Mouse (Mus musculus): ENCODE data around the gene Cux2.

The Cux2 gene

DNA sequence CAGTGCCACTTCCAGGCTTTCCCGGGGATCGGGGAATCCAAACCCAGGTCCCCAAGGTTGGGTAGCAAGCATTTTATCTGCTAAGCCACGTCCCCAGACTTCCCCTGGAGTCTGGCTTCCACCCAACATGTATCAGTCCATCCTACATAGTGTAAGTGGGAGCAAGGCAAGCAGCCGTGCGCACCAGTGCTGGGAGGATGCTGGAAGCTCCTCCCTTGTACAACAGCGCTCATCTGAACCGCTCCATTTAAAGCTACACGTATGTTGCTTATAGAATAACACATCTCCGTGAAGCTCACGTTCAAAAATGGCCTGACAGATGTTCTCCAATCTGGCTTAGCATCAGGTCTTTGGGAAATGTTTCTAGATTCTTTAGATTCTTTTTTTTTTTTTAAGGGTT lies 86.9 kb downstream of the Cux2 start:
- DNase-seq (ENCODE audit: low spot score), result no peak

DNA sequence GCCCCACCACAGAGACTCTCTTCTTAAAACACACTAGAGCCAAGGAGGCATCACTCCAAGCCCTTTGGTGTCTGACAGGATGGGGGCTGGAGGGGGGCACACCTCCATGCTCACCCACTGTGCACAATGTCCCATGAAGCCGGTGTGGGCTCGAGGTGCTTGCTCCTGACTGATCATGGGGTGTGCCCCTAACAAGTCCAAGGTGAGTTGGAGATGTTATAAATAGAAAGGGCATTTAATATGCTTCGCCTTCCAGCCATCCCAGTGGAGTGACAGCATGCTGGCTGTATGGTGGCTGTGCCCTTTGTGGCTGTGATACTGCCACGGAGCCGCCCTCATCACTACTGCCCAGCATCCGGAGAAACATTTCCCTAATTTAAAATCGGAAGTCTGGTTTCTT lies 87.5 kb downstream of the Cux2 start:
- no peak for DNase-seq (ENCODE audit: low spot score)

DNA sequence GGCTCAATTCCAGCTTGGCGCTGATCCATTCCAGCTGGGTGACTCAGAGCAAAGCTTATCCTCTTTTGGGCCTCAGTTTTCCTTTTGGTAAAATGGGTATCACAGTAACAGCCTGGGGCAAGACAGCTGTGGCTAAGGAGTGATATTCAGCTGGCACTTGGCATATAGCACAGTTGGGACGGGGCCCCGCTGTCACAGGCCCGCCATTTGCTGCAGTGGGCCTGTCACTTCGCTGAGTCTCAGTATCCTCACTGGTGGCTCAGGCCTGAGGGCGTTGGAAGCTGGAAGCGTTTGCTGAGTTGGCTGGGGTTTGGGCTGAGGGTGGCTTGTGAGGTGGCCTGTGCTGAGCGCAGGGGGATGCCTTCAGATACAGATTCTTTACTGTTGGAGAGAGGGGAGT lies 88.6 kb downstream of the Cux2 start:
- no peak for DNase-seq (ENCODE audit: low spot score)

DNA sequence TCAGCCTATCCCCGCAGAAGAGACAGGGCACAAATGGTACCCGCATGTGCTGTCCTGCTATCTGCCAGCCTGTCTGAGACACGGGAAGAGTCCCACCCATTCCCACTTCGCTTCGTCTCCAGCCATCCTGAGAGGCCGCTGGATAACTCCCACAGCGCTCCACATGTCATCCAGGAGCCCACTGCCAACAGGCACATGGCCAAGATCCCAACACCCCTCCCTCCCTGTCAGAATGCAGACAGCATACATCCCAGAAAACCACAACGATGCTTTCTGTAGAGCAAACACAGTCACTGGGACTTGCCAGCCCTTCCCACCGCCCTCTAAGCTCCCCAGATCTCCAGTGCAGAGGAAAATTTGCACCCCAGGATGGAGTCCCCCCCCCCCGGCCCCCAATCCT lies 90.2 kb downstream of the Cux2 start:
- DNase-seq (ENCODE audit: low spot score), result no peak

DNA sequence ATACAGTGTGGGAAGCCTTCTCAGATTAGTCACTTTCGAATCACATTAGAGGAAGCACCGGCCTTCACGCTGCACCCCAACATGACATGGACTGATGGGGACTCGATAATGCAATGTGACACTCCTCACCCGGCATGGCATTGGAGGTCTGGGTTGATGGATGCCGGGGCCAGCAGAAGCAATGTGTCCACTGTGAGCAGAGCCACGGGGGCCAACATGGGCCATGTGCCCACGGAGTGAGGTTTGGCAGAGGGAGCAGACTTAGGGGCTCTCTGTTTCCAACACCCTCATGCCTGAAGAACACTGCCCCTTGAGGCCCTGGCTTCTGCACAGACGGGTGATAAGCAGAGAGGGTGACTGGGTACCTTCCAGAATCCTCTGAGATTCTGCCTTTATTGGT lies 91.4 kb downstream of the Cux2 start:
- no peak for DNase-seq (ENCODE audit: low spot score)

DNA sequence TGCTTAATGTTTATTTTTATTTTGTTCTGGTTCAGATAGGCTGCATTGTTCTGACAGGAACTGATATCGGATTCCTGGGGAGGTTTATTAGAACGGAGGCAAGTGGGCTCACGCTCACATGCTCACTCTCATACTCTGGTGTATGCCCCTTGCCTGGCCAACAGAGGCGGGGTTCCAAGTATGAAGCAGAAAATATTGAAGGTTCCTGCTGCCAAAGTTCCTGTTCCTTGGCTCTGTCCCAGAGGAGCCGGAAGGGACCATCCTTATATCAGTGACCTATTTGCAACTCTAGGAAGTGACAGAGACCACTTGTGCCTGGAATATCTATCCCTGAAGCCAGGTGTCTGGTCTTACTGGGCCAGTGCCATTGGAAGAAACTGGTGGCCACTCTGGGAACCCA lies 94.1 kb downstream of the Cux2 start:
- no peak for DNase-seq (ENCODE audit: low spot score)

DNA sequence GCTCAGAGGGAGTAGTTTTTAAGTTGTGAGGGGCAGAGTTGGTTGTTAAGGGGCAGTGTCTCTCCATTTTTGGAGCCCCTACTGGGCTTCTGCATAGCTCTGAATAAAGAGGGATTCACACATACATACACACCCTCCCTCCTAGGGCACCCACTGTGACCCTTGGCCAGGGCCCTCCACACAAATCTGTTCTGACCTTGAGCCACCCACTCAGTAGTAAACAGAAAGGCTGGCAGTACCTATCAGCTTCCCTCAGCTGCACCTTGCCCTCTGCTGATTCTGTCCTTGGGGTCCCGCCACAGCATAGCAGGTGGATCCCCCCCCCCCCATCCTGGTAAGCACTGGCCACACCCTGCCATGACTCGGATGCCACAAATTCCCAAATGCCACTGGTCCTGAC lies 99.7 kb downstream of the Cux2 start:
- no peak for DNase-seq (ENCODE audit: low spot score)

DNA sequence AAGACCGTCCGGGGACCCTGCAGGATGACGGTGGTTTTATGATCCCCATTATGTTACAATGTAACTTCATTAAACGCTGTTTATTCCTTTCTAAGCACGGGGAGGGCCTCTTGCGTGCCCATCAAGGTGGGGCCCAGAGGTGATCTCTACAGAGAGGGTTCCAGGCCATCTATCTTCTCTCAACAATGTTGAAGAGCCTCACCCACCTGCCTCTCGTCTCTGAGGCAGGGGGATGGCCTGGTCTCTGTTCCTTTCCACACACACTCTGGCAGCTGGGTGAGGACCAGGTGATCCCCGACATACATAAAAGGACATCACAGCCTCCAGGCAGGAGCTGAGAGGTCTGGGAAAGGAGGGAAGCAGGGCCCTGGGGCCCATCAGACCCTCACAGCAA lies 100.9 kb downstream of the Cux2 start:
- DNase-seq (ENCODE audit: low spot score), result no peak

DNA sequence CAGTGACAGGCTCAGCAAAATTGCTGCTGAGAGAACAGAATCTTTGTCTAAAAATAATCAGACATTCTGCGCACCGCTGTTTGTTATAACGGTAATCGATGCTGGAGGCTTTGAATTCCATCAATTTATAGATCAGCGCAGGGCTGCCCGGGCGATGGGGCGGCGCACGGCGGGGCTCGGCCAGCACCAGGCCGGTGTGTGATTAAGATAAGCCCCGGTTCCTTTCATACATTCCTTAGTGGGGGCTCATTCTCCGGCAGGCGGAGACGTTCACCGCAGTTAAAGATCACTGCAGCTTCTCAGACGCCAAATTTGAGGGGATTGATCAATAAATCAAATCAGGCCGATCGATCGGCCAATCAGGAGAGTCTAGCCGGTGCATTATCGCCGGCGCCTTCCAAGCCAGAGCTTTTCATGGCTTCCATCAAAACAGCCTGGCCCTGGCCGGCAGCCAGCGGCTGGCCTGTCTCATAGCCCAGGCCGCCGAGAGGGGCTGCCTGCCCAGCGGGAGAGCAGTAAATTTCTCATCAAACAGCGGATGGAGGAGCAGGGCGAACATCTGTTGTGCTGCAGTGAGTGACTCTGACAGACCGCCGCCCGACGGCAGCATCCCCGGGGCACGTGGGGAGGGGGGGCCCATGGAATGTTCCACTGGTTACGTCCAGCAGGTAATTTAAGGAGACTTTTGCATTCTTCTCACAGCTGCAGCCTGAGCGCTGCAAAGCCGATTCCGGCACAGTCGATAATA lies 101.4 kb downstream of the Cux2 start:
- peak; percentile 41 for DNase-seq (ENCODE audit: low spot score)

DNA sequence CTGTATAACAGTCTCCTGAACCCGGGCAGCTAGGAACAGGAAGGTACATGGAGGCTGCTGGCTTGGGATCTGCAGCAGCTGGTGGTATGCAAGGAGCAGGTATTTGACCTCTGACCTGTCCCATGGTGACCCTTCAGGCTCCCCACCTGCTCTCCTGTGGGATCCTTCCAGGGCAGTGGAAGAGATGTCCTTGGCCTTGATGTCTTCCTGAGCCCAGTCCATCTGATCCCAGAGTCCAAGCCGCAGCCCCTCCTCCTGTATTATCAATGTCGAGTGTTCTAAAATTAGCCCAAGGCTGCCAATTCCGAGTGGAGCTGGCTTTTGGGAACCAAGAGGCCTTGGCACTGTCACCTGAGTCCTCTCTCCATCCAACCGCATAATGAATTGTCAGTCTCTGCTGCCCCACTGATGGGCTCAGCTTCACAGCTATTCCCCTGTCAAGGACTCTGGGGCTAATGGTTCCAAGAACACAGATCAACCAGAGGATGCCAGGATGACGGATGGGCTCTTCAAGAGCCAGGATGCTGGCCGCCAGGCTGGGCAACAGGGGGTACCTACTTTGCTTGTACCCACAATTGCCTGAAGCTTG lies 103.2 kb downstream of the Cux2 start:
- no peak for DNase-seq (ENCODE audit: low spot score)

DNA sequence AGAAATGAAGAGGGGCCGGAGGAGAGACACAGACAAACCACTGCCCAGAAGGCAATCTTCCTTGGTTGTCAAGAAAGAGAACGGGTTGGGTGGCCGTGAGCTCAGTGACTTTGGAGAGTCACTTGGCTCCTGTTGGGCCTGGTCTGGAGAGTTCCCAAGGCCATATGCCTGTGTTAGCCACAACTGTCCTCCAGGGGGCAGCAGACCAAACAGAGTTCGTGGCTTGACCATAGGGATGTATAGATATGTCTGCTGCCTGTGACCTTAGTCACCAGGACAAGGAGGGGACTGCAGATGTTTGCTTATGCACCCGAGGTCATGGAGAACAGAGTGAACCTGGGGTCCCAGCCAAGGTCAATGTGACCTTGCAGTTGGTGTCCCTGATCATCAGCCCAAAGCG lies 104.1 kb downstream of the Cux2 start:
- peak; percentile 59 for DNase-seq (ENCODE audit: low spot score)

DNA sequence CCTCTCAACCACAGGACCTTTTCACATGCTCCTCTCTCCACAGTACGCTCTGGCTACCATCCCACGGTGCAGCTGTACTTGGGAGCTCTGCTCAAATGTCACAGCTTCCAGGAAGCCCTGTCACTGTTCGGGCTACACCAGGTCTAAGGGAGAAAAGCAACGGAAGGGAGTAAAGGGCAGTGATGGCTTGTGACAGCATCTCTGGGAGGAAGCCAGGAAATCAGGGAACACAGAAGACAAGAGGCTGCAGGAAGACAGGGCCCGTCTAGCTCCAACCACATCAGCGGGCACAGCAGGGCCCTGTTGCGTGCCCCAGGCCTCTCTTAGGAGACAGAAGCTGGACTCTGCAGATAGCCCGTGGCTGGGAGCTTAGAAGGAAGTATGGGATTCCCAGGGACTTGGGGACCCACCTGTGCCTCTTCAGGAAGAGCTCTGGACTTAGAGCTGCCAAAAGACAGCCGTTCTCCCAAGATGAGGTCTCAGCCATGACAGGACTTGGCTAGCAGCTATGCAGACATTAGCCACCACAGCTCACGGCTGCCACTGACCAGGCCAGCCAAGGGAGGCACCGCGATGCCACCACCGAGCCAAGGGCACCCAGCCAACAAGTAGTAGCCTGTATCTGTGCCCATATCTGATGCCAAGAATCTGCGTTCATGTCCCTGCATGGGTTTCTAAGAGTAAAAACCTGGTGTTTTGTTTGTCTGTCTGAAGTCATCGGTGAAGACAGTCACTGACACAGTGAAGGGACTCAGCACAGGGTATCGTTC lies 105.7 kb downstream of the Cux2 start:
- no peak for DNase-seq (ENCODE audit: low spot score)

DNA sequence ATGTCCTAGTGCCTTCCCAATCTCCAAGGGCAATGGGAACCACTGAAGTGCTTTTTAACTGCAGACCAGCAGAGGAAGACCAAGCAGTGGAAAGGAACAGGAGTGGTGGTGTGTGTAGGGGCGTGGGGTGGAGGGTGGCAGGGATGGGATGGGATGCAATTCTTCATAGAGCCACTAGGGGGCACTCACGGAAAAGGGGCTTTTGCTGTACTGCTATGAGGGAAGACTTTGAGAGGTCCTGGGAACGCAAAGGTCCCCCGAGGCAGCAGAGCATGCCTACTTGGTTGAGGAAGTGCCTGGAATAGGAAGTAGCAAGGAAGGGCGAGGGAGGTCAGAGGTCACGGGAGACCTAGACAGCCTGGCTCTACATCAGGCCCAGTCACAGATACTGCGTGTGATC lies 106.4 kb downstream of the Cux2 start:
- no peak for DNase-seq (ENCODE audit: low spot score)

DNA sequence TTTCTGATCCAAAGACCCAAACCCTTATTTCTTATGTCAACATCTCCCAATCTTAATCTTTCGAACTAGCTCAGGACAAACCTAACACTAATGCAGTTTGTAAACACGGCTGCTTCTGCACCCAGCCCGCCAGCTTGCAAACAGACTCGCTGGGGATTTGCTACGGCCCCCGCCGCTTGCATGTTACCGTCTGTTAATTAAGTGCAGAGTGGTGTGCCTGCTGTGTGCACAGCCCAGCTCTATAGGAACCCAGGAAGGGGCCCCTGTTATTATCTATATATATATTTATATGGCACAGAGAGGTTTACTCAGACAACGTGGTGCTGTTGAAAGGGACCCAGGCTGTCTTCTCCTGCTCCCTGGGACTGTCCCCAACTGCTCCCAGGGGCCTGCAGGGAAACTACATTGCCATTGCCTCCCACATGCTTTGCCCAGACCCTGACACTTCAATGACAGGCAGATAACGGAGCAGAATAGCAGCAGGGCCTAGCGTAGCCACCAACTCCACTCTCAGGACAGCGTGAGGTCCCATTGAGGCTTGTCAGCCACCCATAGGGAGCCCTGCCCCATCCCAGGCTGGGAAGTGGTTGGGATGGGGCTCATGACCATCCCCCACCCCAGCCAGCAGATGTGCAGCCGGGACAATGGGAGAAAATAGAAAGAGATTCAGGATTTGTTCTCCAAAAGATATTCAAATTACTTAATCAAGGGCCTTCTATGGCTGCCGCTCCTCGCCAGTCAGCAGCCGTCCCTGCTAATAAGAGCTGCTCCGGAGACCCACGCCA lies 111.6 kb downstream of the Cux2 start:
- no peak for DNase-seq (ENCODE audit: low spot score)

DNA sequence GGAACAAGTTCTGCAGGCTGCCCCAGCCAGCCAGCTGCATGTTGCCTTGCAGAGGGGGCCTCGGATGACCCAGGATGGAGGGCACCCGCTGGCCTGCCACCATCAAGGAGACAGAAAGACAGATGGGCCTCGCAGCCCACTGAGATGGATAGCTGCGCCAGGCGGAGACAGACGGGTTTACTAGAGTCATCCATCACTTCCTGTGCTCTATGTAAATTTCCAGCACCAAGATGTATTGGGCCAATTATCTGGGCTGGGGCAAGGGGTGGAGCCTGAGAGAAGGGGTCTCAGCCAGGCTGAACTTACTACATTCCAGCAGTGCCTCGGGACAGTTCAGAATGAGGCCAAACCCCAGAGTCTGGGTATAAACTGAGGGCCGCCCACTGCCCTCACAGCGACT lies 119.6 kb downstream of the Cux2 start:
- no peak for DNase-seq (ENCODE audit: low spot score)

DNA sequence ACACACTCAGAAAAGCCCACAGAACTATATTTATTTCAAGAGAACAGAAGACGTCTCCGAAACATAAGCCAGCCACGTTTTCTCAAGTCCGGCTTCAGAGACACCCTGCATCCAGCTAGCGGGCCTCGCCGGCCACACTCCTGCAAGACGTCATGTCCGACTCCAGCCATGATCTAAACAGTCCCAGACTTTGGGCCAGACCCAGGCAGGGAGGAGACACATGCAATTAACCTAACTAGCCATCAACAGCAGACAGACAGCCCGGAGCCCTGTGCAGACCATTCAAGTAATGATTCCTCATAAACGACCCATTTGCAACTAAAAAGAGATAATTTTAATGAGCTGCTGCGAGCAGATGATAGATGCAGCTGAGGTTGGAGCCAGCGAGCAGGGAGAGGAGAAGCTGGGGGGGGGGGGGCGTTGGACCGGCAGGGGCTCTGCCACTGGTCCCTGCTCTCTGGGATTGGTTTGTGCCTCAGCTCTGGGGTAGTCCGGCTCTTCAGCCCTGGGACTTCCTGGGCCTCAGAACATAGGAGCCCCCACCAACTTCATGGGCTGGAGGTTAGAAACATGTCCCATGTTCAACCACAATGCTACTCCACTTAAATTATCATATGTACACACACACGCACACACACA lies 121.4 kb downstream of the Cux2 start:
- no peak for DNase-seq (ENCODE audit: low spot score)

DNA sequence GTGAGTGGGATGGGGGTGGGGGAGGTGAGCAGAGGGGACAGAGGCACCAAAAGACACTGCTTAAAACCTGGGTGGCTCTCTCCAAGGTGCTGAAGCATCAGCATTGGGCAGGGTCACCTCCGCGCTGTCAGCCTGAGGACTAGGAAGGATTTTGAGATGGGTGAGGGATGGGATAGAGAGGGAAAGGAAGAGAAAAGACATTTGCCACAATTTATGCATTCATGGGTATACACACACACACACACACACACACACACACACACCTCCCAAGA lies 123.4 kb downstream of the Cux2 start:
- DNase-seq (ENCODE audit: low spot score), result no peak

DNA sequence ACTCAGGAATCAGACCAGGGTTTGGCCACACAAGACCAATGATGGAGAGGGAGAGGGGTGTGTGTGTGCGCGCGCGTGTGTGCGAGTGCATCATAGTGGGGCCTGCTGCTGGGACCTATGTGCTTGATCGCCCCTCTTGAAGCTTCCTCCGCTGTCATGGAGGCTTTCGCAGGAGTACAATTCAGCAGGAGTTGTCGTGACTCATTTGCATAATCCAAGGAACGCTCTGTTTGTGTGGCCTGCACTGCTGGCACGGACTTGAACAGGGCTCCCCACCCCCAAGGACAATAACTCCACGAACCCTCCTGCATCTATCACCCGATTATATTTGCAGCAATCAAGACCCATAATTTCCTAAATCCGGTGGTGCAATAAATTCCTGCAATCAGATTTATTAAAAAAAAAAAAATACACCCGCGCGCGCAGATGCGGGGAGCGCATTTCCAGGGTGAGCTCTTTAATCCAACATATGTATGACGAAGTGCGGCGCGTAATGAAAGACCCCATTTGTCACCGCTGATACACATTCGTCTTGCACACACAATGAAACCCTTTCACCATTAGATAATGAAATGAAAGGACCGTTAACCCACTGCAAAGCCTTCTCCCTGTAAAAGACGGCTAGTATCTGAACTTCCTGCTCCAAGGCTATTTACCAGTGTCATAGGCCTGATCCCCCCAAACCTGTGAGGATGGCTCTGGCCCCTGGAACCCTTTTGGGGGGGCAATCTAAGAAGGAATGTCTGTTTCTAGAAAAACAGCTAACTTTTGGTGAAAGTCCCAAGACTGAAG lies 124.0 kb downstream of the Cux2 start:
- no peak for DNase-seq (ENCODE audit: low spot score)

DNA sequence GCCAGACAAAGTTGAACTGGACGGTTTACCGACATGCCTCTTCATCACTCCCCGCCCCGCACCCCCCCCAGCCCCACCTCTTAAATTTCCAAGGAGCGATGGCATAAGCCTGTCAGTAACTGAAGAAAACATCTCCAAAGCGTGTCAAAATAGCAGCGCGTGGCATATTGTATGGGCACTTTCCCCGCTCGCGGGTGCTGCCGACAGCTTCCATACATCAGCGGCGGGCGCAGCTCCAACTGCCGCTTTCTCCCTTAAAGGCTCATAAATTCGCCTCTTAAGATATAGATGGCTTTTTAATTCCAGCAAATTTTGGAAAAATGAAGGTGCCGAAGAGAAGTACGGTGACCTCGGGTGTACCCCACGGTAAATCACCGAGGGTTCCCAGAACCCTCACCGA lies 124.6 kb downstream of the Cux2 start:
- no peak for DNase-seq (ENCODE audit: low spot score)

DNA sequence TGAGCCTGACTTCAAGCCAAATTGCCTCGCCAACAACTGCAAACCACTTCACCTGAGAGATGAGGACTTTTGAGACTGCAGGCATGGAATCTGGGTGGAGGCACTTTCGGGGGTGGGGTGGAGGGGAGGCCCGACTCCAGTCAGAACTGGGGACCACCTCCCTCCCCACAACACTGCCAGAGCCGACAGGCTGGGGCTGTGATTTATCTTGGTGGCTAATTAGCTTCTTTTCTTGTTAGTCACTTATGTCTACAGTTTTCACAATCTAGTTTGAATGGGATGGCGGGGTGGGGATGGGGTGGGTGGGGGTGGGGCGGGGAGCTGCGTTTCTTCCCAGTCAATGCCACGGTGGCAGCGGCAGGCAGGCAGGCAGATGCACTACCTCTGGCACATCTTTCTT lies 125.5 kb downstream of the Cux2 start:
- no peak for DNase-seq (ENCODE audit: low spot score)

DNA sequence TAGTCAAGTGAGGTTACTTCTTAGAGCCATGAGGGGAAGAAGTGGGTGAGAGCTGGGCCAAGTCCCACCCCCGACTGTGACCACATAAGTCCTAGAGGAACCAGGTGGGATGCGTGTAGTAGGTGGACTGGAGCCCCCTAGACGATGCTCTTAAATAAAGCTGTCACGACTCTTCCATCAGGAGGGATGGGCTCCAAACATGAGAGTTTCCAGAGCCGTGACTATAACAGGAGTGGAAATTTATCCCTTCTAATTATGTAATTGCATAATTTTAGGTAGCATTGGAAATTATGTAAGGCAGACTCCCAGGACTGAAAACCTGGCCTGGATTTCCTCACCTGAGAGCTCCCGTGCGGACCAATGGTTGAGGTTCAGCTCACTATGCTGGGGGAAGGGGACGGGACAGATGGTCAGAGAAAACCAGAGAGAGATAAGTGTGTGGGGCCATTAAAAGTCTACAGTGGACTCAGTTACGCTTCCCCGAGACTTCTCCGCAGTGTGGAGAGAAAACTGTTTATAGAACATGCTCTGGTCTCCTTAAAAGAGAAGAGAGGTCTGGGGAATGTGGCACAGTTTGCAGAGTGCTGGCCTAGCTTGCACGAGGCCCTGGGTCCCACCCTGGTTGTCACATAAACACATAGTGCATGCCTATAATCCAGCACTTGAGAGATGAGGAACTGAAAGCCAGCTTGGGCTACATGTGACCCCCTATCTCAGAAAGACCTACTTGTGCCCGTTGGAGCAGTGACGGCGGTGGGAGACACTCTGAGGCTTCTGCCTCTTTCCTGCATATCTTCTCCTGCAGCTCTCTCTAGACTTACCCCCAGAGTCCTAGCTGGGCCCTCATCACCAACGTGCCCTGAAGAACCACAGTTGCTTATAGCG lies 126.7 kb downstream of the Cux2 start:
- no peak for DNase-seq (ENCODE audit: low spot score)
